9 mouse cellular contexts compared by ENCODE assay signal in genomic region chr10:3572723-3573649, GRCm38 (mm10). TPM values are rescaled to one million over a fixed set of nuclear protein-coding genes. Genes with fewer than 3 reads are reported as not detected.
A peak's percentile ranks its signal among the peaks of the same experiment; 100 is the strongest.
DNase-seq lines count a peak whose midpoint lies in the region; ATAC-seq lines count a peak whose summit lies in the region.
"Had no signal": no experiment of that assay in that cellular context is flagged by ENCODE, and none has a peak within 500 bp of the region (broad histone marks: within the 10 kb centered on the region; RNA-seq: fewer than 3 reads in every experiment).

No protein-coding gene starts in this region.

- no peak overlapping the region for H3K27ac ChIP-seq in hindbrain, embryonic 10.5 days
- no peak overlapping the region for H3K27ac ChIP-seq in hindbrain, embryonic 13.5 days
- H3K27ac ChIP-seq in limb, embryonic 13.5 days = no peak overlapping the region
- no peak overlapping the region for H3K27ac ChIP-seq in neural tube, embryonic 13.5 days (replicated peaks)

- H3K9ac ChIP-seq in hindbrain, embryonic 13.5 days = no peak overlapping the region
- H3K9ac ChIP-seq in limb, embryonic 13.5 days = no peak overlapping the region
- no peak overlapping the region for H3K9ac ChIP-seq in neural tube, embryonic 13.5 days

- DNase-seq in hindbrain, embryonic 10.5 days (ENCODE audit: low spot score) = peak; percentile 48
- DNase-seq in c-Kit-positive CD71-negative TER-119-negative erythroid progenitor cells, embryonic 14.5 days (ENCODE audit: low read depth) = peak; percentile 9
- DNase-seq in gastrocnemius, postnatal 25 days = peak; percentile 31
- peak; percentile 61 for DNase-seq in kidney, adult 8-10 months
- DNase-seq in thymus, postnatal 14 days = no peak

- H3K36me3 ChIP-seq in hindbrain, embryonic 10.5 days = no peaks in the 10 kb centered on the region
- H3K36me3 ChIP-seq in hindbrain, embryonic 13.5 days = no peaks in the 10 kb centered on the region
- no peaks in the 10 kb centered on the region for H3K36me3 ChIP-seq in limb, embryonic 13.5 days
- no peaks in the 10 kb centered on the region for H3K36me3 ChIP-seq in neural tube, embryonic 13.5 days

- H3K27me3 ChIP-seq in hindbrain, embryonic 10.5 days (ENCODE audit: insufficient read depth, poor library complexity, severe bottlenecking) = no peaks in the 10 kb centered on the region
- no peaks in the 10 kb centered on the region for H3K27me3 ChIP-seq in hindbrain, embryonic 13.5 days
- no peaks in the 10 kb centered on the region for H3K27me3 ChIP-seq in limb, embryonic 13.5 days
- H3K27me3 ChIP-seq in neural tube, embryonic 13.5 days = no peaks in the 10 kb centered on the region

- H3K4me1 ChIP-seq in hindbrain, embryonic 10.5 days (replicated peaks) = no peaks in the 10 kb centered on the region
- H3K4me1 ChIP-seq in hindbrain, embryonic 13.5 days (replicated peaks) = no peaks in the 10 kb centered on the region
- no peaks in the 10 kb centered on the region for H3K4me1 ChIP-seq in limb, embryonic 13.5 days
- H3K4me1 ChIP-seq in neural tube, embryonic 13.5 days (replicated peaks) = no peaks in the 10 kb centered on the region

- no peak for ATAC-seq in hindbrain, embryonic 13.5 days (ENCODE audit: low FRiP score)
- peak; percentile 86 for ATAC-seq in limb, embryonic 13.5 days (ENCODE audit: low FRiP score, low read depth)
- peak; percentile 59; the same call in 1 of the 2 replicates for ATAC-seq in neural tube, embryonic 13.5 days (ENCODE audit: low read depth)

- 68% methylated on average over 10 of the region's 10 CpGs for WGBS in hindbrain, embryonic 10.5 days
- WGBS in hindbrain, embryonic 13.5 days = 70% methylated on average over 10 of the region's 10 CpGs
- 66% methylated on average over 10 of the region's 10 CpGs for WGBS in limb, embryonic 13.5 days
- WGBS in neural tube, embryonic 13.5 days = 71% methylated on average over 10 of the region's 10 CpGs

- no peak overlapping the region for H3K4me3 ChIP-seq in hindbrain, embryonic 10.5 days
- H3K4me3 ChIP-seq in hindbrain, embryonic 13.5 days = no peak overlapping the region
- no peak overlapping the region for H3K4me3 ChIP-seq in limb, embryonic 13.5 days
- H3K4me3 ChIP-seq in neural tube, embryonic 13.5 days = no peak overlapping the region

- H3K4me2 ChIP-seq in hindbrain, embryonic 13.5 days = no peak overlapping the region
- H3K4me2 ChIP-seq in limb, embryonic 13.5 days (replicated peaks) = no peak overlapping the region
- no peak overlapping the region for H3K4me2 ChIP-seq in neural tube, embryonic 13.5 days

- no peaks in the 10 kb centered on the region for H3K9me3 ChIP-seq in hindbrain, embryonic 10.5 days
- H3K9me3 ChIP-seq in hindbrain, embryonic 13.5 days = no peaks in the 10 kb centered on the region
- H3K9me3 ChIP-seq in limb, embryonic 13.5 days = no peaks in the 10 kb centered on the region
- H3K9me3 ChIP-seq in neural tube, embryonic 13.5 days = no peaks in the 10 kb centered on the region

RNA-seq across cellular contexts. Expression of gene Iyd, which starts 32.9 kb away (rescaled TPM):
- not detected in 2 replicates for polyA plus RNA-seq in hindbrain, embryonic 10.5 days (2016; fragmentation: Nextera tagmentation; extraction: Ambion mirVana)
- 0.21 and 0.61 TPM in 2 replicates for polyA plus RNA-seq in hindbrain, embryonic 13.5 days (2015; fragmentation: Nextera tagmentation; extraction: Ambion mirVana)
- not detected for total RNA-seq in gastrocnemius, postnatal 25 days (2021)
- 0.11 and 0.45 TPM in 2 replicates for polyA plus RNA-seq in limb, embryonic 13.5 days (2015; fragmentation: Nextera tagmentation; extraction: Ambion mirVana)
- 0.20 and 0.28 TPM in 2 replicates for polyA plus RNA-seq in neural tube, embryonic 13.5 days (2015; fragmentation: Nextera tagmentation; extraction: Ambion mirVana)
- total RNA-seq: ES-E14 had no signal
